Mouse (Mus musculus) T-helper 1 cell (primary cell): ENCODE results near the gene Rdh8.
"Not testable (repeated sequence)": the region's sequence is repeated elsewhere in the genome, so short reads cannot be mapped to it uniquely, and the experiment has no call there.

Experiments
- in situ Hi-C: fragments of 300-600 bp; cut with MboI, MseI; formaldehyde crosslinking; loops from one replicate; pipeline ENCODE4 v1.15.1; 2025; ENCODE audit warnings: high pct_unique_total_duplicates

Rdh8 gene

DNA sequence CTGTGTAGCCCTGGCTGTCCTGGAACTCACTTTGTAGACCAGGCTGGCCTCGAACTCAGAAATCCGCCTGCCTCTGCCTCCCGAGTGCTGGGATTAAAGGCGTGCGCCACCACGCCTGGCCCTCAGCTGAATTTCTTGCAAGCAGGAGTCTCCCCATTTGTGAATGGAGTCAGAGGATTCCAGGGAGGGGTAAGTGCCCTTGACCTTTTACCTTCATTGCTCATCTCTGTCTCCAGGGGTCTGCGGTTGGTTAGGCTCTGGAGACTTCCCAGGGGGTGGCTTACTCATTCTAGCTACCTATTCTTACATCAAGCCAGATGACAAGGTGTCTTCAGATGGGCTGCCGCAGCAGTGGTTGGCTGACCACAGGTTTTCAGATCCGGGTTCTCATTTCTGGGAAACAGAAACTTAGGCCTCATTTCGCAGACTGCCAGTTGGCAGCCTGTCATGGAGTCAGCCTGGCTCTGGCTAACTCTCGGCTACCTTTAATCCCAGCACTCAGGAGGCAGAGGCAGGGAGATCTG is 17.2 kb downstream of the Rdh8 start:
- in situ Hi-C loops = not testable (repeated sequence)

DNA sequence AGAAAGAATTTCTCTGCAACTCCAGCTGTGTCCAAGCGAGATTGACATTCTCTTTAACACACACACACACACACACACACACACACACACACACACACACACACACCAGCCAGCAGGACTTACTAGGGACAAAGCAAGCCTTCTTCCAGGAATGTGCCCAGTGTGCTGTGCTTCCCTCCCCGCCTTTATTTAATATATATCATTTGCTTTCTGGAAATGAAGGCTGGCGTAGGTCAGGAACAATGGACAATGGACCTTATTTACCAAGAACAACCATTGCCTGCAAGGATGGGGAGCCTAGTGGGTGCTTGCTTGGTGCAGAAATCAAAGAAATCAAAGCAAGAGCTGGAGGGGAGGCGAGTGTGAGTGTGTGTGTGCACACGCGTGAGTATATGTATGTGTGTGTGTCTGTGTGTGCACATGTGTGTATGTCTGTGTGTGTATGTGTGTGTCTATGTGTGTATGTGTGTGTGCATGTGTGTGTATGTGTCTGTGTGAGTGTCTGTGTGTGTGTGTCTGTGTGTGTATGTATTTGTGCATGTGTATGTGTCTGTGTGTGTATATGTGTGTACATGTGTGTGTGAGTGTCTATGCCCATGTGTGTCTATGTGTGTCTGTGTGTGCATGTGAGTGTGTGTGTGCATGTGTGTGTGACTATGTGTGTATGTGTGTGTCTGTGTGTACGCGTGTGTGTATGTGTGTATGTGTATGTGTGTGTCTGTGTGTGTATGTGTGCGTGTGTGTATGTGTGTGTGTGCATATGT is 19.1 kb downstream of the Rdh8 start:
- in situ Hi-C loops = no loop called here

DNA sequence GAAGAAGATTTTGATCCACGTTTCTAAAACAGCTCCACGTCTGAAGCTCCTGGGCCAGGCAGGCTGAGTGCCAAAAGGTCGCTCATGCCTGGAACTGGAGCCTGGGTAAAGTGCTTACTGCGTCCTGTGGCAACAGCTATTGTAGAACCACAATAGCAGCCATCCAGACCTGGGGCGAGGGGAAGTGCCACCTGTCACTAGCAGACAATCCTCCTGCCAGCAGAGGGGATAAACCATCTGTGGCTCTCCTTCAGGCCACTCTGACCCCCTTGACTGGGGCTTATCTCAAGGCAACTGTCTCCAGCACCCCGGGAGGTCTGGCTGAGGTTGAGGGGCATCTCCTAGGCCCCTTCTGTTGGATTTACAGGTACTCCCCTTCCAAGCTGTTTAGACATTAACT is 20.6 kb downstream of the Rdh8 start:
- in situ Hi-C loops = no loop called here

GRCm38 (mm10) chr9:20842211-20842610 is 23.9 kb downstream of the Rdh8 start:
- in situ Hi-C loops = no loop called here

- in situ Hi-C loops = no loop called here
These were observed 24.4 kb downstream of the Rdh8 start for GRCm38 (mm10) chr9:20842670-20843069.

GRCm38 (mm10) chr9:20850179-20850578 is 31.9 kb downstream of the Rdh8 start:
- in situ Hi-C loops = no loop called here

DNA sequence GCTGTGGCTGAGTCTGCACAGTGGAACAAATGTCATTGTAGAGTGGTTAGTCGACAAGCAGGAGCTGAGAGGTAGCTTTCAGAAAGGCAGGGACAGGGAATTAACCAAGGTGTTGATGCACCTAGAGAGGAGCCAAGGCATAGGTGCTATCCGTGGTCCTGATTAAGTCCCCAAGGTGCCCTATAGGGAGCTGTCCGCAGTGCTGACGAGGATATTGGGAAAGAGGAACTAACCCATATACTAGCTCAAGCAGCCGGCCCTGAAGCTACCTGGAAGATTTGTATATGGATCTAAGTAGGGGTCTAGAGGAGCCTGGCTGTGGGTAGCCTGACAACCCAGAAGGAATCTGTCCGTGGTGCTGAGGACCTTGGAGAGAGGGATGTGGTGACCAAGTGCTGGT is 38.8 kb downstream of the Rdh8 start:
- in situ Hi-C loops = no loop called here

- in situ Hi-C loops = no loop called here
These were observed 41.6 kb downstream of the Rdh8 start for GRCm38 (mm10) chr9:20859926-20860325.

- in situ Hi-C loops = no loop called here
These were observed 43.5 kb downstream of the Rdh8 start for GRCm38 (mm10) chr9:20861821-20862220.

DNA sequence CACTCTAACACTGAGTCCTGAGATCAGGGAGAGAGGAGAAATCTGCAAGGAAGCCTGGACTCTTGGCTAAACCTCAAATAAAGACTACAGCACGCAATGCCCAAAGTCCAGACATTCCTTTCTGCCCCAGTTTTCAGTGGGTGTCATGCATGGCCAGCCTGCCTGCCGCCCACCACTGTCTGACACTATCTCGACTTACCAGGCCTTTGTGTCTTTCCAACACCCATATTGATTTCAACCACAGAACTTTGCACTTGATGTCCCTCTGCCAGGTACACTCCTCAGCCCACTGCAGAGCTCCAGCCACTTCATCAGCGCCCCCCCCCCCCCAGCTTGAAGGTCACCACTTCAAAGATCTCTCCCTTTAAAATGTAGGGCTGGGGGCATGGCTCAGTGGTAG is 43.9 kb downstream of the Rdh8 start:
- in situ Hi-C loops = no loop called here

DNA sequence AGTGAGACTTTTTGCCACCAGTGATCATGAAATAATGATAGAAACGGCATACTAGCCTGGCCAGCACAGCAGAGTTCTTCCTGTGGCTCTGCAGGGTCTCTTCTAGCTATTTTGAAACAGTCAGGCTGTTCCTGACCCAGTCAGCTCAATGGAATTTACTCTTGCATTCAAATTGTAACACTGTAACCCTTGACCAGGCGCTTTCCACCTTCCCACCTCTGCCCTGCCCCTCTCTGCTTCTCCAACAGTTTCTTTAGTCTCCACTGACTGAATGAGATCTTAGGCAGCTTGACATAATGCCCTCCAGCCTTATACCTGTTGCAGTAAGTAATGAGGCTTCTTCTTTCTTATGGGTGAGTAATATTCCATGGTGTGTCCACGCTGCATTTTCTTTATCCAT is 48.6 kb downstream of the Rdh8 start:
- in situ Hi-C loops = no loop called here

DNA sequence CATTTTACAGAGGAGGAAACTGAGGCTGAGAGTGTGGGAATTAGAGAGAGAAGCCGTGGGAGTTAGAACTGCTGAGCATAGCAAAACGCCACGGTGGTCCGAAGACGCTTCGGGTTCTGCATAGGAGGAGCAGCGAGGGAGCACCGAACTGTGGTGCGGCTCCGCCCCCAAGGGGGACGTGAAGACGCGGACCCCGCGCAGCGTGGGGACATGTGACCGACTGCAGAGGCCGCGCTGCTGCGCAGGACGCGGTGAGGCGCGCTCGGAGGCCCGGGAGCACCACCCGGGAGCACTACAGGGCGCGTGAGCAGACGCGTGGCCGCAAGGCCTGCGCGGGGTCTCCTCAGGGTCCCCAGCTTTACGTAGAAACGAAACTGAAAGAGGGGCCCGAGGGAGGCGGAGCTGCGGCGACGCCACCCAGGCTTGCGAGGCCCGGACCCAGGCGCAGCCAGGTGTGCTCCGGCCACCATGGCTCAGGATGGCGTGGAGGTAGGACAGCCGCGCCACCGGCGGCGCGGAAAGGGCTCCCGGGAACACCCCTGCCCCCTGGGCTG is 50.2 kb downstream of the Rdh8 start, which contains the start of gene A230050P20Rik:
TSS of gene A230050P20Rik (plus strand) at position 195 of the 554 bp plus-strand sequence.
- in situ Hi-C loops = no loop called here

DNA sequence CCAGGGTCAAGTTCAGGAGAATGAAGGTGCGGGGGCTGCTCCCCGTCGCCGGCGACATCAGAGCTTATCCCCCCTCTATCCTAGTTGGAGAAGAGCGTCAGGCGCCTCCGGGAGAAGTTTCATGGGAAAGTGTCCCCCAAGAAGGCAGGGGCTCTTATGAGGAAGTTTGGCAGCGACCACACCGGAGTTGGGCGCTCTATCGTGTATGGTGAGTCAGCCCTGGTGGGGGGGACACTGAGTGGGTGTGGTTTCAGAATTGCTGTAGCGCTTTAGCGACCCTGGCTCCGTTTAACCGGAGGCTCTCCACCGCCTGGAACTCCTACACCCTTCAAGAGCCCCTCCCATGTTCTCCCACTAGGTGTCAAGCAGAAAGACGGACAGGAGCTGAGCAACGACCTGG is 50.9 kb downstream of the Rdh8 start:
- in situ Hi-C loops = no loop called here

DNA sequence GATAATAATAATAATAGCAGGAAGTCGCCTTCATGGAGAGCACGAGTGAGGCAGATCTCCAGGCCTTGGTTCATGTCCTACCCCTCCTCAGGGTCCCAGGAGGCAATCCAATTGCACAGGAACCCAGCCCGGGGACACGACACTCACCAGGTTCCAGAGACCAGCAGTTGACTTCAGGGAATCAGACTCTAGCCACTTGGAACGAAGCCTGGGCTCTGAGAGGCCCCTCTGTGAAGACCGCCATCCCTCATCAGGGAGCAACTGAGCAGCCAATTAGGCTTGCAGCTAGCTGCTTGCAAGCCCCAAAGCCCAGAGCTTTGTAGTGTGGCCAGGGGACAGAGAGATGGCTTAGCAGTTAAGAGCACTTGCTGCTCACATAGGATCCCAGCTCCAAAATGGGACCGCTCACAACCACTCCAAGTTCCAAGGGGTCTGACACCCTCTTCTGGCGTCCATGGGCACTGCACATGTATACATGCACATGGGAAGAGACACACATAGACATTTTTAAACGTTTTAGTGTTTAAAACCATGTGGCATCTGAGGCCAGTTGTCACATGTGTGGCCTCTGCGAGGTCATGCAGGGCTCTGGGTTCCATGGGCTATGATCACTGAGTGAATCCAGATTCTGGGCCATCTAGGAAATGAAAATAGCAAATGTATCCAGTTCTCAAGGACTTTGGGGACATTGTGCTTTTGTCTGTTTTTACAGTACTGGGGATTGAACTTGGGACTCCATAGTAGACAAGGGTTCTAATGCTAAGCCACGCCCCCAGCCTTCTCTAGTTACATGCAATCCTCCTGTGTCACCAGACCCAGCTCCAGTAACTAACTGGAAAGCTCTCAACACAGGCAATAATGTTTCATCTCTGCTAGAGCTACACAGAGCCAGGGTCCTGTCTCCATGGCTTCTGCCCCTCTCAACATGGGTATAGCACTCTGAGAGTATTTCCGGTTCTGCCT is 52.2 kb downstream of the Rdh8 start:
- in situ Hi-C loops = no loop called here

DNA sequence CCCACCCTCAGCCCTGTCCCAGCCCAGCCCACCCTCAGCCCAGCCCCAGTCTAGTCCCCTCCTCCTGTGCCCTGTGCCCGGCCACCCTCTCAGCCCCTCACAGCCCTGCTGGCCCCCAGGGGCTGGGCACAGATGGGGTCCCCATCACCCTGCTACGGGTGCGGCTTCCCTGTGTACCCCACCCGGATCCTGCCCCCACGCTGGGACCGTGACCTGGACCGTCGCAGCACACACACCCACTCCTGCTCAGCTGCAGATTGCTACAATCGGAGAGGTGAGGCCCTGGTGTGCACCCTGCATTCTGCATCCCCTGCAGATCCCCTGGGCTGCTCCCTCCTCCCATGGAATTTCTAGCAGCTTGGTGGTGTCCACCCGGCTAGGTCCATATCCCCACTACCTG is 54.7 kb downstream of the Rdh8 start:
- in situ Hi-C loops = no loop called here

GRCm38 (mm10) chr9:20873521-20873920 is 55.2 kb downstream of the Rdh8 start:
- in situ Hi-C loops = no loop called here

DNA sequence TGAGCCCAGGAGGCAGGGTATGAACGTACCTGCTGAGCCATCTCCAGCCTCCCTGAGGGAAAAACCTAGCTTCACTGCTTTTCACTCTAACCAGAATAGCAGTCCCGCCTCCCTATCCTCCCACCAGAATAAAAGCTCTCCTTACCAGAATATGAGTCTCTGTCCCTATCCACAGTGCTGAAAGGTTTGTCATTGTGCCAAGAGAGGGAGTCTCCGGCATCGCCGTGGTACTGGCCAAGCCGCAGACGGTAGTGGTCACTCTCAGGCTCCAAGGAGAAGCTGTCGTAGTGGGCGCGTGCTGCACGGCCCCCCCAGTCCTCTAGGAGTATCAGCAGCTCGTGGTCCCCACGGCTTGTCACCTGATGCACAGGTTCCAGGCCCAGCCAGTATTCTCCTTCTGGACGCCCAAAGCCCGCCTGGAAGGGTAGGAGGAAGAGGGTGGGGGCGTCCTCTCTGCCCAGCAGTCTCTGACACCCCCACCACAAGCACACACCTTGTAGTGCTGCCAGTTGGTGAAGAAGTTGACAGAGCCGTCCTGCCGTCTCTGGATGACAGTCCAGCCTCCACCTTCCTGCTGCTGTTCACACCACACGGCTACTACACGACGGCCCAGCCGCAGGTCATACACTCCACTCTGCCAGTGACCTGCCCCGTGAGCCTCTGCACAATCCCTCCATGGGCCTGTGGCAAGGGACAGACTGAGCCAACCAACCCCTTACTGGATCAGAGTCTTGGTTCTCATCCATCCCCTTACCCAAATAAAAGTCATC is 56.9 kb downstream of the Rdh8 start:
- in situ Hi-C loops = no loop called here
